Mouse (Mus musculus): ENCODE measurements at regions not wholly inside any gene's neighbourhood (a gene's known extent, or its start where the extent isn't known, plus 50 kb on each side); places are given as distances from the start of the nearest gene placed in this dataset.
"Not testable (repeated sequence)": the region's sequence is repeated elsewhere in the genome, so short reads cannot be mapped to it uniquely, and the experiment has no call there.

DNA sequence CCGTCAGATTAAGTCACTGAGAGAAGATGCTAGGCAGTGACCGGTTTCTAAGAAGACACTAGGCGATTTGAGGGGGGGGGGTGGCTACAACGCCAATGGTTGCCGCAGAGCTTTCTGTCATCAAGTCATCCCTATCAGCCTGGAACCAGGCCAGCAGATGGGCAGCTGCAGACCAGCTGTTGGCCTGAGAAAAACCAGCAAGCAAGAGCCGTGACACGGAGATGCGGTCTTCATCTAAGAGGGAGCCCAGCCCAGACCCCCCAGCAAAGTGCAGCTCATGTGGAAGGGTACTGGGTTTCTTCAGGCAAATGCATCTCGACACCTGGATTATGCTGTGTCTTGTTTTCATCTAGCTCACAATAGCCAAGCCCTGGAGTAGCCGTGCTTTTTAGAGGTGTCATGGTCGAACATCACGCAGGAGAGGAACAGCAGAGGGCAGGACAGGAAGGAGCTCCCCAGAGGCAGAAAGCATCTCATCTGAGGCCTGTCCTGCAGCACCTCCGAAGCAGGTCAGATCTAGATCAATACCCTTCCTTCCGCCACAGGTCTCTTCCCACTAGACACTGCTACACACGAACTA lies 76.3 kb downstream of the Cpn2 start:
- H3K27ac ChIP-seq (ENCODE audit: low read depth, low read length), result no peak overlapping the region
- no peaks in the 10 kb centered on the region for H3K27me3 ChIP-seq (replicated peaks; ENCODE audit: control insufficient read depth, insufficient read depth, low read length)
- no peak for DNase-seq (ENCODE audit: low spot score)
- no peak overlapping the region for H3K9ac ChIP-seq (ENCODE audit: low read depth, low read length)
- H3K36me3 ChIP-seq (ENCODE audit: control insufficient read depth, insufficient read depth, low read length), result no peaks in the 10 kb centered on the region
- no peak overlapping the region for H3K4me2 ChIP-seq
- H3K4me3 ChIP-seq (ENCODE audit: low read depth, low read length), result no peak overlapping the region
- H3K9me3 ChIP-seq (ENCODE audit: control insufficient read depth, low read length), result no peaks in the 10 kb centered on the region
- ATAC-seq (replicated peaks; ENCODE audit: low FRiP score), result no peak
- WGBS, result 58% methylated on average over 15 of the region's 15 CpGs
- peaks cover 21% of the 10 kb centered on the region for H3K4me1 ChIP-seq (replicated peaks; ENCODE audit: control insufficient read depth, insufficient read depth, low read length)

DNA sequence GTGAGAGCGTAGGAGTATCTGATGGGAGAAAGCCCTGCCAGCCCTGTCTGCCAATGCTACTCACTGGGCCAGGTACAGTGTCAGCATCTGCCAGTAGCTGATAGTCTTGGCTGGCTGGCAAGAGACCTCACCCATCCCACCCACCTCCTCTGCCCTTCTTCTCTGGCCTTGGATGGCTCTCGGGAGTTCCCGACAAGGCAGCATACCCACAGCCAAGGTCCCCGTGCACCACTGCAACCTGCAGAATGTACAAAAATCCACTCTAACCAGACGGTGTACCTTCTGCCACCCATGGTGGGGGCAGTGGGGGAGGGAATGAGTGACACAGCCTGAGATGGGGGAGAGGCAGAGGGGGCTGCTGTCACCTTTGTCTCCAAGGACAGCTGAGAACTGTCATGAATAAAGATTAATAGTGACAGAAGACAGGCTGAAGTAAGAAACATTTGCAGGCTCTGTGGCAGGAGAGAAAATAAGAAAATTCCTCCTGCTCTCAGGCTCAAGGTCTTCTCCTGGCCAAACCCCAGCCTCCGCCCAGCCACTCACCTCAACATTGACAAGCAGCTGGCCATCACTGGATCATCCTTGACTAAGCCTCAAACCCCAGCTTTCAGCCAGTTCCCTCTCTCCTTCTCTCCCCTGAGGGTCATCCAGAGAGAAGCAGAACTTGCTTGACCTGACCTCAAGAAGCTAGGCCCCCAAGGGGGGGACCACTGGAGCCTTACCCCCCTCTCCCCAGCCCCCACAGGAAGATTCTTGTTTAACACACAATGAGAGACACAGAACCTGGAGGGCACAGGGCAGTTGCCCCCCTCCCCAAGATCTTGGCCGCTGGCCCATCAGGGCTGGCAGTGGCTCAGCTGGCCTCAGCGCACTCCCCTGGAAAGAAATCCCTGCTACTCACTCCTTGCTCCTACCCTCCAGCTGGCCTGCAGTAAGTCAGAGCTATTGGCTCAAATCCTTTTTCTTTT lies 73.7 kb downstream of the Cpn2 start:
- no peak for DNase-seq (ENCODE audit: low spot score)
- Histone ChIP-seq H3K4me3 (ENCODE audit: low read depth, low read length) (no peak overlapping the region), H3K36me3 (ENCODE audit: control insufficient read depth, insufficient read depth, low read length) (no peaks in the 10 kb centered on the region), H3K9me3 (ENCODE audit: control insufficient read depth, low read length) (no peaks in the 10 kb centered on the region), H3K4me2 (no peak overlapping the region), H3K9ac (ENCODE audit: low read depth, low read length) (no peak overlapping the region), H3K4me1 (replicated peaks; ENCODE audit: control insufficient read depth, insufficient read depth, low read length) (no peaks in the 10 kb centered on the region), H3K27me3 (replicated peaks; ENCODE audit: control insufficient read depth, insufficient read depth, low read length) (no peaks in the 10 kb centered on the region), H3K27ac (ENCODE audit: low read depth, low read length) (no peak overlapping the region)
- ATAC-seq (replicated peaks; ENCODE audit: low FRiP score), result no peak
- 54% methylated on average over 8 of the region's 8 CpGs for WGBS

DNA sequence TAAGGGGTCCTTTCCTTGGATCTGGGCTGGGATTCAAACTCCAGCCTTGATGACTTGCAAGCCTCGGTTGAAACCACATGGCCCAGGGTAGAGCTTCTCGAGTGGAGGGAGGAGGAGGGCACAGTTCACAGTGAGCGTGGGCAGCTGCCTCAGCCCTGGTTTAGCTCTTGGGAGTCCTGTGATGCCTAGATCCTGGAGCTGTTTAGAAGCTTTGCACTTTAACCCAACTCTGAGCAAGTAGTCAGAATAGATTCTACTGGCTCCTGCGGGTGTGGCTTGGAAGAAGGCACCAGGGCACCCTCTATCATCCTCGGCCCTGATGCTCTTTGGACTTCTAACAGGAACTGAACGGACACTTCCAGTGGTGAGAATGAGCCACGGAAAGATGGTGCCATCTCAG lies 72.5 kb downstream of the Cpn2 start:
- Histone ChIP-seq H3K27ac (ENCODE audit: low read depth, low read length) (no peak overlapping the region), H3K4me2 (no peak overlapping the region), H3K9ac (ENCODE audit: low read depth, low read length) (no peak overlapping the region), H3K4me3 (ENCODE audit: low read depth, low read length) (no peak overlapping the region), H3K36me3 (ENCODE audit: control insufficient read depth, insufficient read depth, low read length) (no peaks in the 10 kb centered on the region), H3K4me1 (replicated peaks; ENCODE audit: control insufficient read depth, insufficient read depth, low read length) (no peaks in the 10 kb centered on the region), H3K9me3 (ENCODE audit: control insufficient read depth, low read length) (no peaks in the 10 kb centered on the region), H3K27me3 (replicated peaks; ENCODE audit: control insufficient read depth, insufficient read depth, low read length) (no peaks in the 10 kb centered on the region)
- 67% methylated on average over 7 of the region's 7 CpGs for WGBS
- DNase-seq (ENCODE audit: low spot score), result no peak
- no peak for ATAC-seq (replicated peaks; ENCODE audit: low FRiP score)

DNA sequence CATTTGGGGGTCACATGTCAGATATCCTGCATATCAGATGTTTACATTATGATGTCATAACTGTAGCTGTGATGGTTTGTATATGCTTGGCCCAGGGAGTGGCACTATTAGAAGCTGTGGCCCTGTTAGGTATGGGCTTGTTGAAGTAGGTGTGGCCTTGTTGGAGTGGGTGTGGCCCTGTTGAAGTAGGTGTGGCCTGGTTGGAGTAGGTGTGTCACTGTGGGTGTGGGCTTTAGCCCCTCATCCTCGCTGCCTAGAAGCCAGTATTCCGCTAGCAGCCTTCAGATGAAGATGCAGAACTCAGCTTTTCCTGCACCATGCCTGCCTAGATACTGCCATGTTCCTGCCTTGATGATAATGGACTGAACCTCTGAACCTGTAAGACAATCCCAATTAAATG lies 71.4 kb downstream of the Cpn2 start:
- not testable (repeated sequence) for H3K4me3 ChIP-seq (ENCODE audit: low read depth, low read length); H3K9ac ChIP-seq (ENCODE audit: low read depth, low read length); H3K4me2 ChIP-seq; H3K4me1 ChIP-seq (replicated peaks; ENCODE audit: control insufficient read depth, insufficient read depth, low read length); H3K27me3 ChIP-seq (replicated peaks; ENCODE audit: control insufficient read depth, insufficient read depth, low read length); DNase-seq (ENCODE audit: low spot score); H3K9me3 ChIP-seq (ENCODE audit: control insufficient read depth, low read length); H3K36me3 ChIP-seq (ENCODE audit: control insufficient read depth, insufficient read depth, low read length); ATAC-seq (replicated peaks; ENCODE audit: low FRiP score); H3K27ac ChIP-seq (ENCODE audit: low read depth, low read length)
- 76% methylated on average over 2 of the region's 2 CpGs for WGBS

DNA sequence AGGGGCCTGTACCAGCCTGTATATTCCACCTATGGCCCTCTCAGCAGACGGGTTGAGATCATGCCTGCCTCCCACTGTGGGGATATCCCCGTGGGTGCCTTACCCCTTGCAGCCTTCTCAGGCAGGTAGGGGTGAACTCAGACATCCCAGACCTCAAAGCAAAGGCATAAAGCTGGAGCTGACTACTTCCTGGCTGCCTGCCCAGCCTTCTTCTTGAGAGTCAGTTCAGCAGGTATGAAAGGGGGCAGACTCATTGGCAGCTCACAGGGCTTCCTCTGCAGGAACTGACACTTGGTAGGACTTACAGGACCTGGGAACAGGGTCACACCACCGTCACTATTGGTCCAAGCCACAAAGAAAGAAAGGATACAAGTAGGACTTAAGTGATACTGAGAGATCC lies 69.9 kb downstream of the Cpn2 start:
- H3K36me3 ChIP-seq (ENCODE audit: control insufficient read depth, insufficient read depth, low read length), result no peaks in the 10 kb centered on the region
- no peaks in the 10 kb centered on the region for H3K4me1 ChIP-seq (replicated peaks; ENCODE audit: control insufficient read depth, insufficient read depth, low read length)
- H3K27ac ChIP-seq (ENCODE audit: low read depth, low read length), result no peak overlapping the region
- ATAC-seq (replicated peaks; ENCODE audit: low FRiP score), result no peak
- H3K4me3 ChIP-seq (ENCODE audit: low read depth, low read length), result no peak overlapping the region
- no peaks in the 10 kb centered on the region for H3K27me3 ChIP-seq (replicated peaks; ENCODE audit: control insufficient read depth, insufficient read depth, low read length)
- H3K9ac ChIP-seq (ENCODE audit: low read depth, low read length), result no peak overlapping the region
- no peak for DNase-seq (ENCODE audit: low spot score)
- WGBS, result 77% methylated on average over 3 of the region's 3 CpGs
- H3K4me2 ChIP-seq, result no peak overlapping the region
- no peaks in the 10 kb centered on the region for H3K9me3 ChIP-seq (ENCODE audit: control insufficient read depth, low read length)

DNA sequence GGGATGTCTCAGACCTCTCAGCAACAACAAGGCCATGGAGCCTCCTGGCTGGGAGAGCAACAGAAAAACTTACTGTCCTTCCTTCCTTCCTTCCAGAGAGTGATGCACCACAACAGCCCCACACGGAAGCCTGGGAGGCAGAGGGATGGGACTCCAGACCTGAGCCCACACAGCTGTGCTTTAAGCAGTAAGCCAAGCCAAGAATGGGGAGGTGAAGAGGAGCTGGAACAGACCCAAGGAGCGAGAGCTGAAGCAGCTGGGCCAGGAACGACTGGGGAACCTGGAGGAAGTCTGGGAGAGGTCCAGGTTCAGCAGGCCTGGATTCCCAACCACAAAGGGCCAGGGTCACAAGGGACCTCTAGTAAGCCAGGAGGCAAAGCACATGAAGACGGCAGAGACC lies 67.5 kb downstream of the Cpn2 start:
- Histone ChIP-seq H3K4me2 (no peak overlapping the region), H3K4me3 (ENCODE audit: low read depth, low read length) (no peak overlapping the region), H3K4me1 (replicated peaks; ENCODE audit: control insufficient read depth, insufficient read depth, low read length) (no peaks in the 10 kb centered on the region), H3K27ac (ENCODE audit: low read depth, low read length) (no peak overlapping the region), H3K36me3 (ENCODE audit: control insufficient read depth, insufficient read depth, low read length) (no peaks in the 10 kb centered on the region), H3K9me3 (ENCODE audit: control insufficient read depth, low read length) (no peaks in the 10 kb centered on the region), H3K27me3 (replicated peaks; ENCODE audit: control insufficient read depth, insufficient read depth, low read length) (no peaks in the 10 kb centered on the region), H3K9ac (ENCODE audit: low read depth, low read length) (no peak overlapping the region)
- WGBS, result 58% methylated on average over 4 of the region's 4 CpGs
- no peak for DNase-seq (ENCODE audit: low spot score)
- no peak for ATAC-seq (replicated peaks; ENCODE audit: low FRiP score)

DNA sequence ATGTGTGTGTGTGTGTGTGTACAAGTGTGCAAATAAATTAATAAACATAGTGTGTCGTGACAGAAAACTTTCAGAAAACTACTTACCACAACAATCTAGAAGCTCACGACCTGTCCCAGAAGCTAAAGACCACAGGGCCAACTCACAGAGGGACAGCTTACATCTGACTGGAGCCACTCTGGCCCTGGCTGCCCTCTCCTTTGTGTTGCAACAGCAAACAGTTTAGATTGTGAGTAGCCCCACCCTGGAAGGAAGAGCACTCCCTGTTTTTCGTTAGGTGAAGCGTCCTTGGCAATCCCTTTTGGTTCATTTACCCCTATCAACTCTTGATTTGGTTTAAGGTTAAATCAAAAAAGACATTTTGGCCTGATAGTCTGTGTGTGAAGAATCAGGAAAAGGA lies 63.2 kb downstream of the Cpn2 start:
- H3K4me3 ChIP-seq (ENCODE audit: low read depth, low read length), result no peak overlapping the region
- H3K27me3 ChIP-seq (replicated peaks; ENCODE audit: control insufficient read depth, insufficient read depth, low read length), result peaks cover 8% of the 10 kb centered on the region
- DNase-seq (ENCODE audit: low spot score), result no peak
- H3K9ac ChIP-seq (ENCODE audit: low read depth, low read length), result no peak overlapping the region
- H3K36me3 ChIP-seq (ENCODE audit: control insufficient read depth, insufficient read depth, low read length), result no peaks in the 10 kb centered on the region
- no peak overlapping the region for H3K27ac ChIP-seq (ENCODE audit: low read depth, low read length)
- H3K4me2 ChIP-seq, result no peak overlapping the region
- no peaks in the 10 kb centered on the region for H3K4me1 ChIP-seq (replicated peaks; ENCODE audit: control insufficient read depth, insufficient read depth, low read length)
- ATAC-seq (replicated peaks; ENCODE audit: low FRiP score), result no peak
- H3K9me3 ChIP-seq (ENCODE audit: control insufficient read depth, low read length), result peaks cover 3% of the 10 kb centered on the region
- 47% methylated on average over 4 of the region's 4 CpGs for WGBS

DNA sequence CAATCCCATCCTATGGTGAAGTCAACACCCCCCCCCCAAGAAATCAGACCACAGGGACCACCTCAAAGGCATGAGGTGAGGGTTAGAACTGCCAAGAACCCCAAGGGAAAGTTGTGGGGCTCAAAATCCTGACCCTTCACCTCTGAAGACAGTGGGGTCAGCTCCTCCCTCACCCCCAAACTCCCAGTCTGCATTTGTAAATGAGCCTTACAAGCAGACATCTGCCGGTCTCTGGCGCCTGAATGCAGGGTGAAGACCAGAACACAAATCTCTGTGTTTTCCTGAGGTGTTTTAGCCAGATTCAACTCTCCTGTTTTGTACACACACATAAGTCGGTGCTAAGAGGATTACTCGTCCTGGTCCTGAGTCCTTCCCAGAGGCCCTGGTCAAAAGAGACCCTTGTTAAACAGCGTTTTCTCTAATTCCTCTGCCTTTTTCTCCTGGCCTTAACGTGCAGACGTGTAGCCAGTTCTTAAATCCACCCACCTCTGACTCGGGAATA lies 61.9 kb downstream of the Cpn2 start:
- peaks cover 5% of the 10 kb centered on the region for H3K9me3 ChIP-seq (ENCODE audit: control insufficient read depth, low read length)
- no peaks in the 10 kb centered on the region for H3K36me3 ChIP-seq (ENCODE audit: control insufficient read depth, insufficient read depth, low read length)
- ATAC-seq (replicated peaks; ENCODE audit: low FRiP score) (no peak), DNase-seq (ENCODE audit: low spot score) (no peak)
- H3K27me3 ChIP-seq (replicated peaks; ENCODE audit: control insufficient read depth, insufficient read depth, low read length), result peaks cover 8% of the 10 kb centered on the region
- no peak overlapping the region for H3K4me2 ChIP-seq
- no peak overlapping the region for H3K4me3 ChIP-seq (ENCODE audit: low read depth, low read length)
- no peak overlapping the region for H3K27ac ChIP-seq (ENCODE audit: low read depth, low read length)
- 24% methylated on average over 8 of the region's 8 CpGs for WGBS
- no peaks in the 10 kb centered on the region for H3K4me1 ChIP-seq (replicated peaks; ENCODE audit: control insufficient read depth, insufficient read depth, low read length)
- no peak overlapping the region for H3K9ac ChIP-seq (ENCODE audit: low read depth, low read length)

All from liver, embryonic 11.5 days (tissue).